In genomic region chr8:122546811-122547453, GRCm38 (mm10) we compare ENCODE assay signal across 8 mouse cellular contexts. TPM values are rescaled to one million over a fixed set of nuclear protein-coding genes. Genes with fewer than 3 reads are reported as not detected.
DNase-seq lines count a peak whose midpoint lies in the region; ATAC-seq lines count a peak whose summit lies in the region.

No protein-coding gene starts in this region.

- no peak for DNase-seq in neural tube, embryonic 10.5 days (ENCODE audit: extremely low spot score, low spot score)
- DNase-seq in heart, adult 9 months (ENCODE audit: low spot score in 2 of 2): peak; percentile 85 to 86
- DNase-seq in kidney, adult 9 months: peak; percentile 92
- DNase-seq in urinary bladder, postnatal 14 days (ENCODE audit: low spot score): no peak
- DNase-seq in urinary bladder, adult 18-20 months (ENCODE audit: low spot score in 2 of 2): no peak

- no peak overlapping the region for H3K4me3 ChIP-seq in neural tube, embryonic 12.5 days
- H3K4me3 ChIP-seq in lung, embryonic 16.5 days (ENCODE audit: low read length): peak overlapping the region; percentile 12
- no peak overlapping the region for H3K4me3 ChIP-seq in midbrain, embryonic 16.5 days (ENCODE audit: low read depth, low read length)

- peaks cover 23% of the 10 kb centered on the region; the same call in 1 of the 2 replicates for H3K4me1 ChIP-seq in neural tube, embryonic 12.5 days
- peaks cover 41% of the 10 kb centered on the region for H3K4me1 ChIP-seq in lung, embryonic 16.5 days (replicated peaks; ENCODE audit: control insufficient read depth, insufficient read depth, low read length)
- H3K4me1 ChIP-seq in midbrain, embryonic 16.5 days (ENCODE audit: control insufficient read depth, insufficient read depth, low read length): peaks cover 7% of the 10 kb centered on the region; the same call in 1 of the 2 replicates

- H3K27ac ChIP-seq in neural tube, embryonic 12.5 days: no peak overlapping the region
- peak overlapping the region; percentile 82 for H3K27ac ChIP-seq in lung, embryonic 16.5 days (ENCODE audit: low read length)
- H3K27ac ChIP-seq in midbrain, embryonic 16.5 days (ENCODE audit: low read length): no peak overlapping the region

- H3K9ac ChIP-seq in neural tube, embryonic 12.5 days: no peak overlapping the region
- peak overlapping the region; percentile 61 for H3K9ac ChIP-seq in lung, embryonic 16.5 days (ENCODE audit: low read length)
- no peak overlapping the region for H3K9ac ChIP-seq in midbrain, embryonic 16.5 days (ENCODE audit: low read depth, low read length)

- H3K4me2 ChIP-seq in neural tube, embryonic 12.5 days (replicated peaks): peak overlapping the region; percentile 1; the same call in 1 of the 2 replicates
- peak overlapping the region; percentile 36 for H3K4me2 ChIP-seq in lung, embryonic 16.5 days (ENCODE audit: low read depth, low read length)
- H3K4me2 ChIP-seq in midbrain, embryonic 16.5 days (ENCODE audit: low read length): no peak overlapping the region

- WGBS in neural tube, embryonic 12.5 days: 55% methylated on average over 24 of the region's 24 CpGs
- 31% methylated on average over 24 of the region's 24 CpGs for WGBS in lung, embryonic 16.5 days
- 73% methylated on average over 24 of the region's 24 CpGs for WGBS in midbrain, embryonic 16.5 days

- H3K27me3 ChIP-seq in neural tube, embryonic 12.5 days (replicated peaks): peaks cover 33% of the 10 kb centered on the region
- no peaks in the 10 kb centered on the region for H3K27me3 ChIP-seq in lung, embryonic 16.5 days (ENCODE audit: control insufficient read depth, insufficient read depth, low read depth, low read length)
- peaks cover 22% of the 10 kb centered on the region for H3K27me3 ChIP-seq in midbrain, embryonic 16.5 days (ENCODE audit: control insufficient read depth, insufficient read depth, low read depth, low read length)

- ATAC-seq in neural tube, embryonic 12.5 days (ENCODE audit: low FRiP score, low read depth): no peak
- ATAC-seq in lung, embryonic 16.5 days (ENCODE audit: low read depth): no peak
- no peak for ATAC-seq in midbrain, embryonic 16.5 days

- no peaks in the 10 kb centered on the region for H3K36me3 ChIP-seq in neural tube, embryonic 12.5 days
- no peaks in the 10 kb centered on the region; the same call in 1 of the 2 replicates for H3K36me3 ChIP-seq in lung, embryonic 16.5 days (ENCODE audit: control insufficient read depth, insufficient read depth, low read length)
- no peaks in the 10 kb centered on the region for H3K36me3 ChIP-seq in midbrain, embryonic 16.5 days (ENCODE audit: control insufficient read depth, insufficient read depth, low read length)

- H3K9me3 ChIP-seq in neural tube, embryonic 12.5 days: no peaks in the 10 kb centered on the region
- H3K9me3 ChIP-seq in lung, embryonic 16.5 days (ENCODE audit: control insufficient read depth, low read length): no peaks in the 10 kb centered on the region
- no peaks in the 10 kb centered on the region for H3K9me3 ChIP-seq in midbrain, embryonic 16.5 days (replicated peaks; ENCODE audit: control insufficient read depth, low read length, poor library complexity, severe bottlenecking)

RNA-seq across cellular contexts. Expression of gene Piezo1, which starts 4.2 kb away (rescaled TPM):
- 6.4 and 6.5 TPM in 2 replicates for polyA plus RNA-seq in neural tube, embryonic 12.5 days (2016; fragmentation: Nextera tagmentation; extraction: Ambion mirVana)
- 23.3 and 30.0 TPM in 2 replicates for polyA plus RNA-seq in lung, embryonic 16.5 days (2015; fragmentation: Nextera tagmentation; extraction: Ambion mirVana)
- 1.8 and 2.0 TPM in 2 replicates for polyA plus RNA-seq in midbrain, embryonic 16.5 days (2015; fragmentation: Nextera tagmentation; extraction: Ambion mirVana)

RNA-seq across cellular contexts. Expression of gene Cdt1, which starts 20.9 kb away (rescaled TPM):
- 22.8 and 25.9 TPM in 2 replicates for polyA plus RNA-seq in neural tube, embryonic 12.5 days (2016; fragmentation: Nextera tagmentation; extraction: Ambion mirVana)
- polyA plus RNA-seq in lung, embryonic 16.5 days (2015; fragmentation: Nextera tagmentation; extraction: Ambion mirVana): 39.1 and 41.1 TPM in 2 replicates
- 5.7 and 6.2 TPM in 2 replicates for polyA plus RNA-seq in midbrain, embryonic 16.5 days (2015; fragmentation: Nextera tagmentation; extraction: Ambion mirVana)

RNA-seq across cellular contexts. Expression of gene Aprt, which starts 29.8 kb away (rescaled TPM):
- 182 and 194 TPM in 2 replicates for polyA plus RNA-seq in neural tube, embryonic 12.5 days (2016; fragmentation: Nextera tagmentation; extraction: Ambion mirVana)
- polyA plus RNA-seq in lung, embryonic 16.5 days (2015; fragmentation: Nextera tagmentation; extraction: Ambion mirVana): 279 and 290 TPM in 2 replicates
- 156 and 157 TPM in 2 replicates for polyA plus RNA-seq in midbrain, embryonic 16.5 days (2015; fragmentation: Nextera tagmentation; extraction: Ambion mirVana)

Comparison
In these comparisons a context has a peak if more than half of its experiments do, and no peak if none do; other contexts are left out.
1. DNase-seq: peak in heart, adult 9 months (2 of 2) and kidney, adult 9 months (single experiment); none in neural tube, embryonic 10.5 days (single experiment), urinary bladder, postnatal 14 days (single experiment) and urinary bladder, adult 18-20 months (0 of 2).